Mouse (Mus musculus) hindbrain, embryonic 14.5 days (tissue): ENCODE results near the gene Tbc1d24. TPM values are rescaled to one million over a fixed set of nuclear protein-coding genes. Genes with fewer than 3 reads are reported as not detected.

Source experiments
- ATAC-seq: fragments of 200-750 bp; cut with Nextera tagmentation; 2 replicates; pipeline ENCODE4 v1.8.0; 2017; ENCODE audit warnings: moderate number of reproducible peaks, mild to moderate bottlenecking, moderate TSS enrichment, moderate library complexity; ENCODE audit not compliant: low FRiP score
- DNase-seq: peaks from one replicate; pipeline ENCODE4 v3.0.0-alpha.2; 2015; ENCODE audit warnings: low spot score
- H3K27ac ChIP-seq: fragments of 300-500 bp; sonication (generic); 2 replicates; pipeline ENCODE4 v1.5.1; 2014; ENCODE audit warnings: mild to moderate bottlenecking, moderate library complexity
- H3K27me3 ChIP-seq: fragments of 300-500 bp; sonication (generic); 2 replicates; pipeline ENCODE4 v1.6.1; 2014; ENCODE audit warnings: mild to moderate bottlenecking, low read length, mixed read lengths; ENCODE audit not compliant: control insufficient read depth, insufficient read depth
- H3K36me3 ChIP-seq: fragments of 300-500 bp; sonication (generic); replicated peaks from 2 replicates; pipeline ENCODE4 v1.6.1; 2014; ENCODE audit not compliant: control insufficient read depth, insufficient read depth
- H3K4me1 ChIP-seq: fragments of 300-500 bp; sonication (generic); replicated peaks from 2 replicates; pipeline ENCODE4 v1.6.1; 2014; ENCODE audit warnings: antibody characterized with exemption, low read length, mixed read lengths; ENCODE audit not compliant: control insufficient read depth, insufficient read depth
- H3K4me2 ChIP-seq: fragments of 300-500 bp; sonication (generic); replicated peaks from 2 replicates; pipeline ENCODE4 v1.6.1; 2014; ENCODE audit warnings: mild to moderate bottlenecking, moderate library complexity
- H3K4me3 ChIP-seq: fragments of 300-500 bp; sonication (generic); replicated peaks from 2 replicates; pipeline ENCODE4 v1.5.1; 2014; ENCODE audit warnings: mild to moderate bottlenecking, low read length
- H3K9ac ChIP-seq: fragments of 300-500 bp; sonication (generic); 2 replicates; pipeline ENCODE4 v1.6.1; 2014
- H3K9me3 ChIP-seq: fragments of 300-500 bp; sonication (generic); 2 replicates; pipeline ENCODE4 v1.6.1; 2016; ENCODE audit warnings: low read length; ENCODE audit not compliant: control insufficient read depth
- WGBS: fragments of 180-500 bp; shearing (Covaris S2); extraction: QIAGEN DNeasy Blood & Tissue Kit; methylation state at CpG from one replicate; pipeline ENCODE4 v1.1.7; 2014; 5-methylcytosine and 5-hydroxymethylcytosine counted together
- polyA plus RNA-seq: library from polyadenylated mRNA; unstranded; fragments of >200 nt; fragmentation: Nextera tagmentation; extraction: Ambion mirVana; gene quantifications from 2 replicates; pipeline ENCODE4 v1.2.1, GENCODE M21; 2014

Gene Tbc1d24
- polyA plus RNA-seq, 1 experiment from 2014 or later = 27.1 TPM

DNA sequence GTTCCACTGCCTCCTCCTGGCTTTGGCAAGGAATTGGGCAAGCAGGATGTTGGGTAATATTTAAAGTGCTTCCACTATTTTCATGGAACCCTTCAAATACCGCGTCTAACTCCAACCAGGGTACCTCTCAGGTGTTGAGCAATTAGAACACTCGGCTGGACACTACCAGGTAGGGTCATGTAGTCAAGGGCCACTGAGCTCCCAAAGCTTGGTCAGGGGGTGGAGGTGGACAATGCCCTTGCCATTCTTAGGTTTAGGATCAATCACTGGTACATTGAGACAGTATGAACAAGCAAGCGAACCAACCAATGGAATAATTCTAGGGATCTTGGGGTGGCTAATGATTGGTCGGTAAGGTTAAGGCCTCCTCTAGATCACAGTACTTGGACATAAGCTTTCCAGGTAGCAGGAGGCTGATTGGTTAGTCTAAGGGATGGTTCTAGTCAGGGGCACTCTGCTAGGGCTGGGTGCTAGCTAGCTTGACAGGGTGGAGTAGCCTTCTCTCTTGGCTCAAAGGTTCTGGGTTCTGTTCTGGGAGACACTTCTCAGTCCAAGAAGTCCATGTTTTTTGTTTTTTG lies 7.2 kb upstream of the Tbc1d24 start:
- ATAC-seq (no peak), DNase-seq (no peak)
- 0 out of 2 replicates have a peak overlapping the region, but pooled peaks have one; percentile 27 for H3K27ac ChIP-seq
- H3K4me1 ChIP-seq = peaks cover 38% of the 10 kb centered on the region
- peak overlapping the region; percentile 60 for H3K4me3 ChIP-seq
- no peaks in the 10 kb centered on the region for H3K9me3 ChIP-seq
- 34% methylated on average over 5 of the region's 5 CpGs for WGBS
- H3K36me3 ChIP-seq = peaks cover 26% of the 10 kb centered on the region
- H3K4me2 ChIP-seq = peak overlapping the region; percentile 99
- 0 out of 2 replicates have a peak, but pooled peaks cover 3% of the 10 kb centered on the region for H3K27me3 ChIP-seq
- peak overlapping the region; percentile 95; the same call in 1 of the 2 replicates for H3K9ac ChIP-seq

DNA sequence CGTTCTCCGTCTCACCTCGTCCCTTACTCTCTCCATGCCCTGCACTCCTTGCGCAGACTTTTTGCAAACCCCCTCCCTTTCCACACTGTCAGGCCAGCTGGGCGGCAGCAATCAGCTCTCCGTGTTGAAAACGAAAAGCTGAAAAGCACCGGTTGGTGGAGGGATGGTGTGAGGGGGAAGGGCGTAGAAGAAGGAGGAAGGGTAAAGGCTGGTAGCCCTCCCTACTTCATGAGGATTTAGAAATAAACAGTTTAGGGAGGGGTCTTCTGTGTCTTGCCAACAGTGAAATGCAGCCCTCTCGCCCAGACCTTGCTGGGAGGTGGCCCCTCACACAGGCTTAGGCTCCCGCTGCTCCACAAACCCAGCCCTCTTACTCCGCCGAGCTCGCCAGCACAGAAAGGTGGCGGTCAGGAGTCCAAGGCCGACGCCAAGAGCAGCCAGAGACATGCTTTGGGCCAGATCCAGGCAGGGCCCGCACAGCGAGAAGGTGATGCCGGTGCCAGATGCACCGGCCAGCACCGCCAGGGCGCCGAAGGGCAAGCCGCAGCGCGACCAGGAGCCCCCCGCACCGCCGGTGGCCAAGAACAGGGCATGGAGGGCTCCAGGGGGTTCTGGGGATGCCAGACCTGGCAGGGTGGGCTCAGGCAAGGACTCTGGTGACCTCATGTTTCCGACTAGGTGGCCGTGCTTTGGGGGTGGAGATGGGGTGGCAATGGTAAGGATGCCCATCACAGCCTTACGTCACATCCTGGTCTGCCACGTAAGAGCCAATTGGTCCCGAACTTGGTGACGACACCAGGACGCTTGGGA lies 6.5 kb upstream of the Tbc1d24 start:
- H3K4me1 ChIP-seq = peaks cover 45% of the 10 kb centered on the region
- ATAC-seq = peak; percentile 66
- peaks cover 20% of the 10 kb centered on the region for H3K36me3 ChIP-seq
- 2% methylated on average over 37 of the region's 37 CpGs for WGBS
- H3K9me3 ChIP-seq = no peaks in the 10 kb centered on the region
- peak overlapping the region; percentile 99 for H3K4me2 ChIP-seq
- 0 out of 2 replicates have a peak, but pooled peaks cover 4% of the 10 kb centered on the region for H3K27me3 ChIP-seq
- H3K4me3 ChIP-seq = peak overlapping the region; percentile 60
- DNase-seq = peak; percentile 86
- peak overlapping the region; percentile 86 for H3K27ac ChIP-seq
- H3K9ac ChIP-seq = peak overlapping the region; percentile 95

DNA sequence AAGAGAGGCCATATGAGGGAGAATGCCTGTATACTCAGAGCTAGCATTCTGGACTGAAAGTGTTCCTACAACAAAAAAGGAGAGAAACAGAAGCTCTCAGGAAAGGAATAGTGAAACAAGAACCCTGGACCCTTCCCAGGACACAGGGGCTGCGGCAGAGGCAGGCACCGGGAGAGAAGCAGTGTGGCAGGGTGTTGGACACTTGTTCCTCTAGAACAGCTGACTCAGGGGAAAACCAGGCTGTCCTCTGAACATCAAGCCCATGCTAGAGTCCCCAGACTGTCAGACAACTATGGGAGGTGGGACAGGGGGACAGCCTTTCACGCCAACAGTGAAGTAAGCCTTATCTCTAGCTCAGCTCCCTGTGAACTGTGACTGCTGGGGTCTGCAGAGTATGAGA lies 5.2 kb upstream of the Tbc1d24 start:
- Histone ChIP-seq H3K4me1 (peaks cover 57% of the 10 kb centered on the region), H3K36me3 (peaks cover 8% of the 10 kb centered on the region), H3K27me3 (0 out of 2 replicates have a peak, but pooled peaks cover 4% of the 10 kb centered on the region), H3K4me2 (no peak overlapping the region), H3K9ac (no peak overlapping the region), H3K9me3 (no peaks in the 10 kb centered on the region), H3K4me3 (no peak overlapping the region), H3K27ac (no peak overlapping the region)
- DNase-seq (no peak), ATAC-seq (no peak)
- WGBS = 89% methylated on average over 3 of the region's 3 CpGs

DNA sequence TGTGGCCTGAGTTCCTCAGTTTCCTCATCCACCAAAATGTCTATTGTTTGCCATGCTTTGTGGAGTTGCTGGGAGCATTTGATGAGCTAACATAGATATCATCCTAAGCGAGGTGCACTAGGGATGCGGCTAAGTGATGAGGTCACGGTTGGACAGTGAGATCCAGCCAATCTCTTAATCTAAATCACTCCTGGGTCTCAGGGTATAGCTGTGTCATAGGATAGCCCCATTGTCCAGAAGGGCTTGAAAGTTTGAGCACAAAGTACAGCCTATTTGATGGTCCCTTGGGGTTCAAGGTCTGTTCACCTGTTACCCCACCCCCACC lies 4.5 kb upstream of the Tbc1d24 start:
- Histone ChIP-seq H3K9ac (peak overlapping the region; percentile 59; the same call in 1 of the 2 replicates), H3K4me1 (peaks cover 58% of the 10 kb centered on the region), H3K4me3 (peak overlapping the region; percentile 35; the same call in 1 of the 2 replicates), H3K4me2 (peak overlapping the region; percentile 95), H3K27me3 (0 out of 2 replicates have a peak, but pooled peaks cover 4% of the 10 kb centered on the region), H3K9me3 (no peaks in the 10 kb centered on the region), H3K36me3 (peaks cover under 1% of the 10 kb centered on the region; the same call in 1 of the 2 replicates), H3K27ac (peak overlapping the region; percentile 66)
- DNase-seq (no peak), ATAC-seq (no peak)
- 69% methylated on average over 3 of the region's 3 CpGs for WGBS

DNA sequence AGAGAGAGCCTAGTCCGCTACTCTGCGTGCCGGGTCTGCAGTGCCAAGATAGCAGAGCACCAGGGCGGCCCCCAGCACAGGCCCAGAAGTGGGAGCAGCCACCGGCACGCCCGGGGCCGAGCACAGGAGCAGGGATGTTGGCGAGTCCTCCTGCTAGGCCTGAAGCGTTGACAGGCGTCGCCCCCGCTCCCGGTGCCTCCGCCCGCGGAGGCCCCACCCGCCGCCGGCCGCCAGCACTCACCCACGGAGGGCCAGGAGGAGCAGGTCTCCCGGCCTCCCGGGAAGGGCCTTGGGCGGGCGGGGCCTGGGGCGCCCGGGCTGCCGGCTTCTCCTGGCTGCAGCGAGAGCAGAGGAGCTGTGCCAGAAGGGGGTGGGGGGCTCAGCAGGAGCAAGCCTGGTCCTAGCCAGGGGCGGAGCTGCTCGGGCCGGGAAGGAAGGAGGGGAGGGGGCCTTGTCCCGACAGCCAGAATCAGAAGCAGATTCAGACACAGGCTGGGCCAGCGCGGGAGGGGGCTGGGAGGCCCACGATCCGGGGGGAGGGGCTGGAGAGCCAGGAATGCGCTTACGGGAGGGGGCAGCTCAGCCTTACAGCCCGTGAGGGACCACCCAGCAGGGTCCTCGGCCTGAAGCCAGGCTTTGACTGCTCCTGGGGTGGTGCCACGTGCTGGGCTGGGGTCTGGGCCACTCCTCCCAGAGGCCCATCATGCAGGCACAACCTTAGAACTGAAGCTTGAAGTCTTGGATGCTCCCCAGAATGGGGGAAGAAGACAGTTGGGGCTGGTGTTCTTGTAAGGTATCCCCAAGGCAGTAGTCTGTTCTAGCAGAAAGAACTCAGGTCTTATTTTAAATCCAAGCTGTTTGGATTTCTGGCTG lies 3.9 kb upstream of the Tbc1d24 start, which contains the start of gene Ntn3:
TSS of gene Ntn3 (minus strand) at position 489 of the 873 bp plus-strand sequence.
- peak; percentile 60 for DNase-seq
- peak within 1 kb of the TSS; percentile 95 for H3K4me2 ChIP-seq
- peak within 1 kb of the TSS; percentile 35 for H3K4me3 ChIP-seq
- no peaks in the 10 kb centered on the region for H3K36me3 ChIP-seq
- peaks cover 64% of the 10 kb centered on the region for H3K4me1 ChIP-seq
- peak; percentile 38 for ATAC-seq
- 2% methylated on average over 31 of the region's 43 CpGs for WGBS
- H3K27me3 ChIP-seq = 0 out of 2 replicates have a peak, but pooled peaks cover 4% of the 10 kb centered on the region
- no peaks in the 10 kb centered on the region for H3K9me3 ChIP-seq
- H3K9ac ChIP-seq = peak within 1 kb of the TSS; percentile 59
- H3K27ac ChIP-seq = peak within 1 kb of the TSS; percentile 66

DNA sequence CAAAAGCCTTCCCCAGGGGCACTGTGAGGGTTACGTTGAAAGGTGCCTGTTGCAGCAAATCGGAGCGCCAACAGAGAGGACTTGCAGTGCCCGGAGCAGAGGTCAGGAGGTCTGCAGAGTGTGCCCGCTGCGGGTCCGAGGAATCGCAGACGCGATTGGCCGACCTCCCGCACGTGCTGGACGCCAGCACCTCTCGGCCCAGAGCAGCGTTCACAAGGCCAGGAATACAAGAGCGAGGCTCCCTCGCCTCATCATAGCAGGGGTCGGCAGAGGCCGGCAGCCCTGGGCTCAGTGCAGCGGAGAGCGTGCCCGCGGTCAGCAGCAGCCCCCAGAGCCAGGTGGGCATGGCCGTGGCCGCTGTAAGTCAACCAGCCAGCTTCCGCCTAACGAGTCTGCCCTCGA lies 3.3 kb upstream of the Tbc1d24 start:
- Histone ChIP-seq H3K4me2 (peak overlapping the region; percentile 95), H3K36me3 (no peaks in the 10 kb centered on the region), H3K4me3 (peak overlapping the region; percentile 35), H3K4me1 (peaks cover 71% of the 10 kb centered on the region), H3K9ac (peak overlapping the region; percentile 59), H3K27ac (peak overlapping the region; percentile 66), H3K9me3 (no peaks in the 10 kb centered on the region), H3K27me3 (0 out of 2 replicates have a peak, but pooled peaks cover 4% of the 10 kb centered on the region)
- no peak for ATAC-seq
- WGBS = 2% methylated on average over 29 of the region's 29 CpGs
- no peak for DNase-seq

DNA sequence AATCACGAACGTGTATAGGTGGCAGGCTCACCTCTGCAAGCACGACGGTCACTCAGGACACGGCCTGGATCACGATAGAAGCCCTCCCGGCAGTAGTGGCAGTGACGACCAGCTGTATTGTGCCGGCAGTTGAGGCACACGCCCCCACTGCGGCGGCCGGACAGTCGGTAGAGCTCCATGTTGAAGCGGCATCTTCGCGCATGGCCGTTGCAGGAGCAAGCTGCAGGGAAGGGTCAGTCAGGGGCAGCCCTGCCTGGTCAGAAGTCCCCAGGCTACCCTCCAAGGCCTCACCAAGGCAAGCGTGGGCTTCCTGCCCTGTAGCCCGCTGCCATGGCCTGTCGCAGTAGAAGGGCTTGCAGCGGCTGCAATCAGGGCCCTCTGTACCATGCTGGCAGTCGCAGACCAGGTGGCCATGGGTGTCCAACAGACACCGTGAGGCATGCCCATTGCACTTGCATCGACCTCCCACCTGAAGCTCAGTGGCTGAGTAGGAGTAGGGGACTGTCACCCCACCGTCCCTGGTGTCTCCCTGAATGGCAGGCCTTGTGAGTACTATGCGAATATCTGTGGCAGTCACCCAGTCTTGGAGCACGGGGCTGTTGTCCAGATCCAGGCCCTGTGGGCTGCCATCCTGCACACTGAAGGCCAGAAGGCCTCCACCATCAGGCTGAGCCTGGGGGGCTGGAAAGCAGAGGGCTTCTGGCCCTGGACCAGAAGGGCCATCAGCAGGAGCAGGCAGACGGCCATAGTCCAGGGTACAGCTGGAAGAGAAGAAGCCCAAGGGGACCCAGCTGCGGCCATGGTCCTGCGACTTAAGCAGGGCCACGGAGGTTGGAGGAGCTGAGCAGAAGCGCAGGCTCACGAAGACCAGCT lies 2.6 kb upstream of the Tbc1d24 start:
- WGBS = 59% methylated on average over 34 of the region's 34 CpGs
- no peak overlapping the region for H3K27ac ChIP-seq

More for the DNA sequence above, 2.6 kb upstream of the Tbc1d24 start:
- DNase-seq = no peak
- Histone ChIP-seq H3K4me3 (peak overlapping the region; percentile 35), H3K27me3 (0 out of 2 replicates have a peak, but pooled peaks cover 4% of the 10 kb centered on the region), H3K4me1 (peaks cover 77% of the 10 kb centered on the region), H3K9ac (peak overlapping the region; percentile 59), H3K9me3 (no peaks in the 10 kb centered on the region), H3K36me3 (no peaks in the 10 kb centered on the region), H3K4me2 (peak overlapping the region; percentile 95)
- no peak for ATAC-seq
